Mouse (Mus musculus) hindbrain, embryonic 11.5 days (tissue): Measurements from ENCODE around the gene Sctr. TPM values are rescaled to one million over a fixed set of nuclear protein-coding genes. Genes with fewer than 3 reads are reported as not detected.
A peak's percentile ranks its signal among the peaks of the same experiment; 100 is the strongest.

Experiments used
- ATAC-seq: fragments of 200-750 bp; cut with Nextera tagmentation; 2 replicates; pipeline ENCODE4 v1.8.0; 2017; ENCODE audit warnings: mild to moderate bottlenecking, moderate TSS enrichment, moderate library complexity; ENCODE audit not compliant: low FRiP score
- DNase-seq: peaks from one replicate; pipeline ENCODE4 v3.0.0-alpha.2; 2015; ENCODE audit warnings: low spot score
- H3K27ac ChIP-seq: fragments of 300-500 bp; sonication (generic); 2 replicates; pipeline ENCODE4 v1.5.1; 2014; ENCODE audit warnings: mild to moderate bottlenecking, low read depth, low read length
- H3K27me3 ChIP-seq: fragments of 300-500 bp; sonication (generic); 2 replicates; pipeline ENCODE4 v1.6.1; 2014; ENCODE audit warnings: mild to moderate bottlenecking, low read length, moderate library complexity, mixed read lengths; ENCODE audit not compliant: control insufficient read depth, insufficient read depth
- H3K36me3 ChIP-seq: fragments of 300-500 bp; sonication (generic); 2 replicates; pipeline ENCODE4 v1.6.1; 2014; ENCODE audit warnings: mild to moderate bottlenecking, low read length, moderate library complexity, mixed read lengths; ENCODE audit not compliant: control insufficient read depth, insufficient read depth
- H3K4me1 ChIP-seq: fragments of 300-500 bp; sonication (generic); replicated peaks from 2 replicates; pipeline ENCODE4 v1.6.1; 2014; ENCODE audit warnings: low read length, mixed read lengths; ENCODE audit not compliant: control insufficient read depth, insufficient read depth
- H3K4me2 ChIP-seq: fragments of 300-500 bp; sonication (generic); replicated peaks from 2 replicates; pipeline ENCODE4 v1.6.1; 2014; ENCODE audit warnings: mild to moderate bottlenecking, low read depth, low read length
- H3K4me3 ChIP-seq: fragments of 300-500 bp; sonication (generic); 2 replicates; pipeline ENCODE4 v1.5.1; 2014; ENCODE audit warnings: low read depth, low read length
- H3K9ac ChIP-seq: fragments of 300-500 bp; sonication (generic); 2 replicates; pipeline ENCODE4 v1.6.1; 2014; ENCODE audit warnings: low read depth, low read length
- H3K9me3 ChIP-seq: fragments of 300-500 bp; sonication (generic); 2 replicates; pipeline ENCODE4 v1.6.1; 2016; ENCODE audit warnings: low read length; ENCODE audit not compliant: control insufficient read depth
- WGBS: fragments of 180-500 bp; shearing (Covaris S2); extraction: QIAGEN DNeasy Blood & Tissue Kit; methylation state at CpG from one replicate; pipeline ENCODE4 v1.1.7; 2014; 5-methylcytosine and 5-hydroxymethylcytosine counted together
- polyA plus RNA-seq: library from polyadenylated mRNA; unstranded; fragments of >200 nt; fragmentation: Nextera tagmentation; extraction: Ambion mirVana; gene quantifications from 2 replicates; pipeline ENCODE4 v1.2.1, GENCODE M21; 2014

Sctr gene
- polyA plus RNA-seq, 1 experiment from 2014 or later: 0.73 TPM

- no peak within 1 kb of the TSS for H3K9ac ChIP-seq
- peak; percentile 89 for ATAC-seq
- no peak within 1 kb of the TSS for H3K27ac ChIP-seq
These were observed 9.7 kb upstream of the Sctr start, which contains the start of gene Cfap221 for GRCm38 (mm10) chr1:119996798-119997581. Cfap221 (minus strand) TSS chr1:119997234.

GRCm38 (mm10) chr1:119997644-119998043 lies 9.1 kb upstream of the Sctr start:
- Histone ChIP-seq H3K9ac (no peak overlapping the region), H3K4me3 (no peak overlapping the region), H3K4me2 (peak overlapping the region; percentile 46), H3K36me3 (no peaks in the 10 kb centered on the region), H3K27me3 (no peaks in the 10 kb centered on the region), H3K27ac (no peak overlapping the region), H3K4me1 (no peaks in the 10 kb centered on the region), H3K9me3 (no peaks in the 10 kb centered on the region)
- DNase-seq: peak; percentile 41
- peak; percentile 55; the same call in 1 of the 2 replicates for ATAC-seq
- 29% methylated on average over 5 of the region's 5 CpGs for WGBS

More at GRCm38 (mm10) chr1:119996798-119997581, 9.7 kb upstream of the Sctr start, which contains the start of gene Cfap221:
- no peaks in the 10 kb centered on the region for H3K27me3 ChIP-seq
- H3K9me3 ChIP-seq: no peaks in the 10 kb centered on the region
- peak within 1 kb of the TSS; percentile 46 for H3K4me2 ChIP-seq
- H3K36me3 ChIP-seq: no peaks in the 10 kb centered on the region
- H3K4me1 ChIP-seq: no peaks in the 10 kb centered on the region
- H3K4me3 ChIP-seq: peak within 1 kb of the TSS; percentile 33
- peak; percentile 88 for DNase-seq
- 7% methylated on average over 30 of the region's 30 CpGs for WGBS

GRCm38 (mm10) chr1:120007851-120008588 lies 1.3 kb downstream of the Sctr start:
- no peak overlapping the region; the same call in 1 of the 2 replicates for H3K9ac ChIP-seq
- ATAC-seq (no peak), DNase-seq (peak; percentile 4)
- peaks cover 9% of the 10 kb centered on the region for H3K27me3 ChIP-seq
- no peak overlapping the region for H3K27ac ChIP-seq
- peak overlapping the region; percentile 40; the same call in 1 of the 2 replicates for H3K4me3 ChIP-seq
- peak overlapping the region; percentile 79 for H3K4me2 ChIP-seq
- no peaks in the 10 kb centered on the region; the same call in 1 of the 2 replicates for H3K4me1 ChIP-seq
- WGBS: 26% methylated on average over 11 of the region's 11 CpGs
- no peaks in the 10 kb centered on the region for H3K36me3 ChIP-seq
- H3K9me3 ChIP-seq: no peaks in the 10 kb centered on the region

GRCm38 (mm10) chr1:120012638-120013037 lies 5.9 kb downstream of the Sctr start:
- DNase-seq: no peak
- no peak overlapping the region for H3K4me3 ChIP-seq
- H3K27ac ChIP-seq: no peak overlapping the region
- ATAC-seq: no peak
- H3K36me3 ChIP-seq: no peaks in the 10 kb centered on the region
- 78% methylated on average over 12 of the region's 12 CpGs for WGBS
- H3K9me3 ChIP-seq: no peaks in the 10 kb centered on the region
- no peak overlapping the region for H3K9ac ChIP-seq
- H3K4me1 ChIP-seq: no peaks in the 10 kb centered on the region; the same call in 1 of the 2 replicates
- peaks cover 9% of the 10 kb centered on the region for H3K27me3 ChIP-seq
- H3K4me2 ChIP-seq: no peak overlapping the region

- DNase-seq (peak; percentile 82), ATAC-seq (peak; percentile 44; the same call in 1 of the 2 replicates)
- H3K27ac ChIP-seq: no peak overlapping the region
- H3K9ac ChIP-seq: no peak overlapping the region
- no peaks in the 10 kb centered on the region for H3K9me3 ChIP-seq
- peaks cover 7% of the 10 kb centered on the region for H3K27me3 ChIP-seq
- H3K4me1 ChIP-seq: no peaks in the 10 kb centered on the region
- no peaks in the 10 kb centered on the region for H3K36me3 ChIP-seq
- H3K4me2 ChIP-seq: no peak overlapping the region
- H3K4me3 ChIP-seq: no peak overlapping the region
These were observed 6.4 kb downstream of the Sctr start for GRCm38 (mm10) chr1:120013111-120013510.

GRCm38 (mm10) chr1:120016240-120016639 lies 9.5 kb downstream of the Sctr start:
- DNase-seq (no peak), ATAC-seq (no peak)
- Histone ChIP-seq H3K27me3 (no peaks in the 10 kb centered on the region), H3K4me2 (no peak overlapping the region), H3K36me3 (no peaks in the 10 kb centered on the region), H3K9ac (no peak overlapping the region), H3K4me1 (no peaks in the 10 kb centered on the region), H3K4me3 (no peak overlapping the region), H3K9me3 (no peaks in the 10 kb centered on the region), H3K27ac (no peak overlapping the region)
- WGBS: 86% methylated on average over 2 of the region's 2 CpGs

- no peak for DNase-seq
These were observed 12.2 kb downstream of the Sctr start for GRCm38 (mm10) chr1:120018900-120019299.

GRCm38 (mm10) chr1:120019428-120019827 lies 12.7 kb downstream of the Sctr start:
- Histone ChIP-seq H3K27ac (no peak overlapping the region), H3K27me3 (no peaks in the 10 kb centered on the region), H3K36me3 (no peaks in the 10 kb centered on the region), H3K9ac (no peak overlapping the region), H3K4me1 (no peaks in the 10 kb centered on the region), H3K4me3 (no peak overlapping the region), H3K9me3 (no peaks in the 10 kb centered on the region), H3K4me2 (no peak overlapping the region)
- ATAC-seq (no peak), DNase-seq (no peak)
- whole genome bisulfite sequencing: 89% methylated on average over 12 of the region's 12 CpGs

More at GRCm38 (mm10) chr1:120018900-120019299, 12.2 kb downstream of the Sctr start:
- Histone ChIP-seq H3K36me3 (no peaks in the 10 kb centered on the region), H3K27ac (no peak overlapping the region), H3K4me2 (no peak overlapping the region), H3K9ac (no peak overlapping the region), H3K4me1 (no peaks in the 10 kb centered on the region), H3K4me3 (no peak overlapping the region), H3K27me3 (no peaks in the 10 kb centered on the region), H3K9me3 (no peaks in the 10 kb centered on the region)
- WGBS: 55% methylated on average over 3 of the region's 3 CpGs
- ATAC-seq: no peak
